Mouse (Mus musculus): Measurements from ENCODE around the gene Gabra5.

Gabra5 gene

DNA sequence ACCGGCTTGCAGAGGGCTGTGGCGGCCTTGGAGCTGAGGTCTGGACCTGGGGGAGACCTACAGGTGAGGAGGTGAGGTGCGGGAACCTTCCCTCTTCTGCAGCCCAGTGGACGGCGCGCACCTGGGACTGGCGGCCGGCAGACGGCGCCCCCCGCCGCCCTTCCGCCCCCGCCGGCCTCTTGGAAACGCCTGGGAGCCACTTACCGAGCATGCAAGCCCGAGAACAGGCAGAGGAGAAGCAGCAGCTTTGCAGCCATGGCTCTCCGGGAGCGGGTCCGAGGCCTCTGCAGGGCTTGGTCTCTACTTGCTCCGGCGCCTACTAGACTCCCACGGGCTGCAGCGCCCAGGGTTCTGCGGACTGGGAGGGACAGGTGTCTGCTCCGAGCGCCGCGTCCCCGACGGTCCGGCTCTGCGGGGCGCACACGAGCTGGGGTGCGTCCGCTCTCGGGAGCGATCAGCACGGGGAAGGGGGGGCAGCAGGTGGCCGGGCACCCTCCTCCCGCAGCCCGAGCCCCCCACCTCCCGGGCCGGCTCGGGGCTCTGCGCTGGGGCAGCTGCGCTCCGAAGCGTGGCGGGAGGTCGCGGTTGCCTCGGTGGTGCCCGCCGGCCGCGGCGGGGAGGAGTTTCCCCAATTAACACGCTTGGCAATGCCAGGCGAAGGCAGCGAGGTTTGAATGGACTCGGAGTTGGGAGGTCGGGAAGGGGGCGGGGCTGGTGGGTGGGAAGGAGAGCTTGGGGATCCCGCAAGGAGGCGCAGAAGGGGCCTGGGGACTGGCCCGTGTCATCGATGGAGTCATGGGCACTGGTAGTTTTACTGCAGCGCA is 123.1 kb downstream of the Gabra5 start, which contains the start of gene Gabrg3:
TSS of gene Gabrg3 (minus strand) at position 672 of the 824 bp plus-strand sequence.
- peak; percentile 58 for DNase-seq (ENCODE audit: low read depth, low spot score)

GRCm38 (mm10) chr7:57384112-57384511 is 125.7 kb downstream of the Gabra5 start:
- peak; percentile 92 for DNase-seq (ENCODE audit: low read depth, low spot score)

GRCm38 (mm10) chr7:57366013-57366390 is 143.9 kb downstream of the Gabra5 start:
- peak; percentile 45 for DNase-seq (ENCODE audit: low read depth, low spot score)

DNA sequence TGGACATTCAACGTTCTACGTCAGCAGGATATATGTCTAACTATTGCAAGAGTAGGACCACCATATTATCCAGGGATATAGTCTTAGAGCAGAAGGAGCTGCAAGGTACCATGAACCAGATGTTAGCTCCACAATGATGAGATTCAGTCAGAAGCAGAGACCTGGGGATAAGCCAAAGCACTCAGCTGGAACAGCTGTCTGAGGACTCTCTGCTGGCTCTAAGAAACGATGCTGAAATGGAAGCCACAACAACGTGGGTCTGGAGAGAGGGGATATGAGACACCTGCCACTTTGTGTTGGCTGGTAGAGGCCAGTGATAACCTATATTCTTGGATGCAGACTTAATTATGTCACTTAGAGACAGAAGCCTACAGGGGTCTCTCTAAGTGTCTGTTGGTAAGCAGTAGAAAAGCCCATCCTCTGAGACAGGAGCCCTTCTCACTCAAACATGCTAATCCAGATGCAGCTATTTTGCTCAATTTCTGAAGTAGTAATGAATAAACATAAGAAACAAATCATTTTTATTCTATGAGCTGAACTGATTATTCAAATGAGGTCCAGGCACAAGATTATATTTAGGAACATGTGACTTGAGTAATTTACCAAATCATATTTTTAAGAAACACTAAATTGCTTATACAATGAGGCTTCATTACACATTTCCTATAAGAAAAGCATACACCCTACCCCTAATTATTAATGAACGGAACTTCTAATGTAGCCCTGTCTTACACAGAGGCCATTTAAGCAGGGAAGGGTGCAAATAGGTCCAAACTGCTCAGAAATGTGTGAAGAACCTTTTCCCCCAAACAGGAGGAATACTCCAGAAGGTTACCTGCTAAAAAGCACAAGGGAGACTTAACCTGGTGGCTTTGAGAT is 144.5 kb downstream of the Gabra5 start:
- DNase-seq (ENCODE audit: low read depth, low spot score) = no peak

GRCm38 (mm10) chr7:57363812-57364211 is 146.0 kb downstream of the Gabra5 start:
- DNase-seq (ENCODE audit: low read depth, low spot score) = peak; percentile 50

DNA sequence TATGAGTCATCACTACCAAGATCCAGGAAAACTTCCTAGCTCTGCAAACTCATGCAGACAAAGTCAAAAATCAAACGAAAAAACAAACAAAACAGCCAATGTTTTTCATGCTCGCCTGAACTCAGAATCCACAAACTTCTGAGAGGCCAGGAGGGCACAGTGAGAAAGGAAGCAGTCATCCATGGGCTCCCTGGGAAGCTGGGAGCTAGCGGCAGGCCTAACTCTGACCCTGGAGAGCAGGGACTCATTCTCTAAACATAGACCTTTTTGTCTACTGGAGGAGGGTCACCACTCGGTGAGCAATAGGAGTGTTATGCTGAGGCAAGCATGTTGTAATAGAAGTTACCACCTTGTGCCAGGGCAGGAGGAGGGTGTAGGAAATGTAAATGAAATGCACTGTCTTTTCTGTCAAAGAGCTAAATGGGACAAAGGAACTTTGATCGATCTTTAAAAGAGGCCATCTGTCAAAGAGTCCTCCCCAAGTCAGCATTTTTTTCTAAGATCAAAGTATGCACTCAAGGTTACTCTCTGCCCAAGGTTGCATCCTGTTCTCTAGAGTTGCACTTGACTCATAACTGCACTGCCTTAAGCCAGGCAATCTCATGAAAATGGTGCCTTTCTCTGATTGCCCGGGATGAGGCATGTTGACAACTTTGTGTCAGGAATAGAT is 151.9 kb downstream of the Gabra5 start:
- DNase-seq (ENCODE audit: low read depth, low spot score) = peak; percentile 39
